Mouse (Mus musculus) ES-E14 (cell line): ENCODE results near the gene Arhgap17.

Experiments
- CHD2 ChIP-seq: IDR thresholded peaks from 2 replicates; pipeline ENCODE4 v1.6.1; 2014; ENCODE audit warnings: mild to moderate bottlenecking, low read depth, low read length, inconsistent platforms
- MAFK ChIP-seq: IDR thresholded peaks from 2 replicates; pipeline ENCODE4 v1.6.1; 2014; ENCODE audit warnings: mild to moderate bottlenecking, low read depth, low read length, inconsistent platforms; ENCODE audit not compliant: insufficient read depth
- ZC3H11A ChIP-seq: IDR thresholded peaks from 2 replicates; pipeline ENCODE4 v1.6.1; 2012; ENCODE audit warnings: low read depth, mild to moderate bottlenecking, inconsistent platforms, low read length, borderline replicate concordance
- ZNF384 ChIP-seq: IDR thresholded peaks from 2 replicates; pipeline ENCODE4 v1.6.1; 2012; ENCODE audit warnings: low read depth, low read length, inconsistent platforms

DNA sequence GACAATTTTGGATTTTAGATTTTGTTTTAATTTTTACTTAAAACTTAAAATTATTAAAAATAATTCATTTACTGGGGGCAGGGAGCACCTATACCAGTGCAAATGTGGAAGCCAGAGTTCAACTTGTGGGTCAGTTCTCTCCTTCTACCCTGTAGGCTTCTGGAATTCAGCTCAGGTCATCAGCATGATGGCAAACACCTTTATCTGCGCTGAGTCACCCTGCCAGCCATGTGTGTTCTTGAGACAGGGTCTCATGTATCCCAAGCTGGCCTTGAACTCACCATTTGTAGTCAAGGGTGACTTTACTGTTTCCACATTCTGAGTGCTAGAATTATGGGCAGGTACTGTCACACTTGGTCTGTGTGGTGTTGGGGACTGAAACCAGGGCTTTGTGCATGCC is 45.6 kb downstream of the Arhgap17 start:
- no peak for TF ChIP-seq ZNF384
- no peak for TF ChIP-seq MAFK
- TF ChIP-seq ZC3H11A: no peak
- no peak for TF ChIP-seq CHD2
